Mouse (Mus musculus): Measurements from ENCODE around the gene Adamtsl3. TPM values are rescaled to one million over a fixed set of nuclear protein-coding genes. Genes with fewer than 3 reads are reported as not detected.

The Adamtsl3 gene
- polyA plus RNA-seq, 1 experiment from 2014 or later = 1.4 TPM

GRCm38 (mm10) chr7:82501306-82501705, 165.8 kb downstream of the Adamtsl3 start:
- WGBS = 85% methylated on average over 6 of the region's 6 CpGs
- no peak overlapping the region for H3K9ac ChIP-seq (ENCODE audit: low read length)
- ATAC-seq (ENCODE audit: insufficient number of reproducible peaks, low FRiP score, low TSS enrichment, low read depth) (no peak), DNase-seq (ENCODE audit: low spot score) (no peak)
- no peaks in the 10 kb centered on the region for H3K9me3 ChIP-seq (ENCODE audit: control insufficient read depth, low read length)
- no peaks in the 10 kb centered on the region for H3K27me3 ChIP-seq (ENCODE audit: control insufficient read depth, insufficient read depth, low read length)
- no peaks in the 10 kb centered on the region for H3K36me3 ChIP-seq (ENCODE audit: control insufficient read depth, insufficient read depth, low read length)
- no peaks in the 10 kb centered on the region for H3K4me1 ChIP-seq (ENCODE audit: control insufficient read depth, insufficient read depth, low read length)
- H3K4me2 ChIP-seq (ENCODE audit: low read depth, severe bottlenecking) = no peak overlapping the region
- H3K27ac ChIP-seq (replicated peaks; ENCODE audit: low read depth, low read length) = no peak overlapping the region
- H3K4me3 ChIP-seq (ENCODE audit: low read depth, low read length) = no peak overlapping the region

- ATAC-seq (ENCODE audit: insufficient number of reproducible peaks, low FRiP score, low TSS enrichment, low read depth) (no peak), DNase-seq (ENCODE audit: low spot score) (no peak)
- H3K4me3 ChIP-seq (ENCODE audit: low read depth, low read length) = no peak overlapping the region
- H3K9me3 ChIP-seq (ENCODE audit: control insufficient read depth, low read length) = no peaks in the 10 kb centered on the region
- H3K9ac ChIP-seq (ENCODE audit: low read length) = no peak overlapping the region
- no peaks in the 10 kb centered on the region for H3K4me1 ChIP-seq (ENCODE audit: control insufficient read depth, insufficient read depth, low read length)
- WGBS = 69% methylated on average over 5 of the region's 5 CpGs
- no peak overlapping the region for H3K27ac ChIP-seq (replicated peaks; ENCODE audit: low read depth, low read length)
- H3K4me2 ChIP-seq (ENCODE audit: low read depth, severe bottlenecking) = no peak overlapping the region
- H3K27me3 ChIP-seq (ENCODE audit: control insufficient read depth, insufficient read depth, low read length) = no peaks in the 10 kb centered on the region
- H3K36me3 ChIP-seq (ENCODE audit: control insufficient read depth, insufficient read depth, low read length) = no peaks in the 10 kb centered on the region
Observed at GRCm38 (mm10) chr7:82502511-82502910, 167.0 kb downstream of the Adamtsl3 start.

- Histone ChIP-seq H3K27ac (replicated peaks; ENCODE audit: low read depth, low read length) (no peak overlapping the region), H3K4me2 (ENCODE audit: low read depth, severe bottlenecking) (no peak overlapping the region), H3K9me3 (ENCODE audit: control insufficient read depth, low read length) (no peaks in the 10 kb centered on the region), H3K4me3 (ENCODE audit: low read depth, low read length) (no peak overlapping the region), H3K4me1 (ENCODE audit: control insufficient read depth, insufficient read depth, low read length) (no peaks in the 10 kb centered on the region), H3K27me3 (ENCODE audit: control insufficient read depth, insufficient read depth, low read length) (no peaks in the 10 kb centered on the region), H3K36me3 (ENCODE audit: control insufficient read depth, insufficient read depth, low read length) (no peaks in the 10 kb centered on the region), H3K9ac (ENCODE audit: low read length) (no peak overlapping the region)
- ATAC-seq (ENCODE audit: insufficient number of reproducible peaks, low FRiP score, low TSS enrichment, low read depth) = no peak
- DNase-seq (ENCODE audit: low spot score) = peak; percentile 87
- 26% methylated on average over 4 of the region's 4 CpGs for WGBS
Observed at GRCm38 (mm10) chr7:82504101-82504500, 168.6 kb downstream of the Adamtsl3 start.

GRCm38 (mm10) chr7:82530583-82530982, 195.1 kb downstream of the Adamtsl3 start:
- WGBS = 71% methylated on average over 5 of the region's 5 CpGs
- no peak for ATAC-seq (ENCODE audit: insufficient number of reproducible peaks, low FRiP score, low TSS enrichment, low read depth)
- no peak for DNase-seq (ENCODE audit: low spot score)

GRCm38 (mm10) chr7:82531376-82531775, 195.9 kb downstream of the Adamtsl3 start:
- Histone ChIP-seq H3K36me3 (ENCODE audit: control insufficient read depth, insufficient read depth, low read length) (no peaks in the 10 kb centered on the region), H3K9me3 (ENCODE audit: control insufficient read depth, low read length) (no peaks in the 10 kb centered on the region), H3K4me1 (ENCODE audit: control insufficient read depth, insufficient read depth, low read length) (no peaks in the 10 kb centered on the region), H3K4me3 (ENCODE audit: low read depth, low read length) (no peak overlapping the region), H3K27ac (replicated peaks; ENCODE audit: low read depth, low read length) (no peak overlapping the region), H3K9ac (ENCODE audit: low read length) (no peak overlapping the region), H3K27me3 (ENCODE audit: control insufficient read depth, insufficient read depth, low read length) (no peaks in the 10 kb centered on the region), H3K4me2 (ENCODE audit: low read depth, severe bottlenecking) (no peak overlapping the region)
- WGBS = 81% methylated on average over 7 of the region's 7 CpGs
- ATAC-seq (ENCODE audit: insufficient number of reproducible peaks, low FRiP score, low TSS enrichment, low read depth) (no peak), DNase-seq (ENCODE audit: low spot score) (no peak)

More at GRCm38 (mm10) chr7:82530583-82530982, 195.1 kb downstream of the Adamtsl3 start:
- H3K4me2 ChIP-seq (ENCODE audit: low read depth, severe bottlenecking) = no peak overlapping the region
- H3K27me3 ChIP-seq (ENCODE audit: control insufficient read depth, insufficient read depth, low read length) = no peaks in the 10 kb centered on the region
- H3K36me3 ChIP-seq (ENCODE audit: control insufficient read depth, insufficient read depth, low read length) = no peaks in the 10 kb centered on the region
- H3K4me3 ChIP-seq (ENCODE audit: low read depth, low read length) = no peak overlapping the region
- no peak overlapping the region for H3K27ac ChIP-seq (replicated peaks; ENCODE audit: low read depth, low read length)
- H3K9ac ChIP-seq (ENCODE audit: low read length) = no peak overlapping the region
- no peaks in the 10 kb centered on the region for H3K9me3 ChIP-seq (ENCODE audit: control insufficient read depth, low read length)
- H3K4me1 ChIP-seq (ENCODE audit: control insufficient read depth, insufficient read depth, low read length) = no peaks in the 10 kb centered on the region

GRCm38 (mm10) chr7:82533188-82533587, 197.7 kb downstream of the Adamtsl3 start:
- H3K4me1 ChIP-seq (ENCODE audit: control insufficient read depth, insufficient read depth, low read length) = no peaks in the 10 kb centered on the region
- no peak for ATAC-seq (ENCODE audit: insufficient number of reproducible peaks, low FRiP score, low TSS enrichment, low read depth)
- H3K4me2 ChIP-seq (ENCODE audit: low read depth, severe bottlenecking) = no peak overlapping the region
- no peak for DNase-seq (ENCODE audit: low spot score)
- no peak overlapping the region for H3K9ac ChIP-seq (ENCODE audit: low read length)
- no peaks in the 10 kb centered on the region for H3K9me3 ChIP-seq (ENCODE audit: control insufficient read depth, low read length)
- H3K27me3 ChIP-seq (ENCODE audit: control insufficient read depth, insufficient read depth, low read length) = no peaks in the 10 kb centered on the region
- H3K4me3 ChIP-seq (ENCODE audit: low read depth, low read length) = no peak overlapping the region
- H3K36me3 ChIP-seq (ENCODE audit: control insufficient read depth, insufficient read depth, low read length) = no peaks in the 10 kb centered on the region
- no peak overlapping the region for H3K27ac ChIP-seq (replicated peaks; ENCODE audit: low read depth, low read length)
- 73% methylated on average over 4 of the region's 4 CpGs for WGBS

- Histone ChIP-seq H3K27ac (replicated peaks; ENCODE audit: low read depth, low read length) (no peak overlapping the region), H3K4me1 (ENCODE audit: control insufficient read depth, insufficient read depth, low read length) (no peaks in the 10 kb centered on the region), H3K4me2 (ENCODE audit: low read depth, severe bottlenecking) (no peak overlapping the region), H3K4me3 (ENCODE audit: low read depth, low read length) (no peak overlapping the region), H3K36me3 (ENCODE audit: control insufficient read depth, insufficient read depth, low read length) (no peaks in the 10 kb centered on the region), H3K9me3 (ENCODE audit: control insufficient read depth, low read length) (no peaks in the 10 kb centered on the region), H3K27me3 (ENCODE audit: control insufficient read depth, insufficient read depth, low read length) (no peaks in the 10 kb centered on the region), H3K9ac (ENCODE audit: low read length) (no peak overlapping the region)
- 78% methylated on average over 12 of the region's 12 CpGs for WGBS
- no peak for ATAC-seq (ENCODE audit: insufficient number of reproducible peaks, low FRiP score, low TSS enrichment, low read depth)
- DNase-seq (ENCODE audit: low spot score) = no peak
Observed at GRCm38 (mm10) chr7:82533747-82534504, 198.4 kb downstream of the Adamtsl3 start.

- H3K4me2 ChIP-seq (ENCODE audit: low read depth, severe bottlenecking) = no peak overlapping the region
- ATAC-seq (ENCODE audit: insufficient number of reproducible peaks, low FRiP score, low TSS enrichment, low read depth) (no peak), DNase-seq (ENCODE audit: low spot score) (no peak)
- WGBS = 50% methylated on average over 6 of the region's 6 CpGs
- no peak overlapping the region for H3K27ac ChIP-seq (replicated peaks; ENCODE audit: low read depth, low read length)
- H3K27me3 ChIP-seq (ENCODE audit: control insufficient read depth, insufficient read depth, low read length) = no peaks in the 10 kb centered on the region
- H3K36me3 ChIP-seq (ENCODE audit: control insufficient read depth, insufficient read depth, low read length) = no peaks in the 10 kb centered on the region
- H3K9ac ChIP-seq (ENCODE audit: low read length) = no peak overlapping the region
- no peaks in the 10 kb centered on the region for H3K4me1 ChIP-seq (ENCODE audit: control insufficient read depth, insufficient read depth, low read length)
- H3K4me3 ChIP-seq (ENCODE audit: low read depth, low read length) = no peak overlapping the region
- no peaks in the 10 kb centered on the region for H3K9me3 ChIP-seq (ENCODE audit: control insufficient read depth, low read length)
Observed at GRCm38 (mm10) chr7:82544390-82544919, 209.0 kb downstream of the Adamtsl3 start.

Data from limb, embryonic 11.5 days (tissue).